Mouse (Mus musculus): ENCODE data around the gene Pim2.
A peak's percentile ranks its signal among the peaks of the same experiment; 100 is the strongest.

The Pim2 gene

GRCm38 (mm10) chrX:7878007-7878419 is at the start of gene Pim2:
Gene Pim2, plus strand, starts transcription at chrX:7878262.
- peak; percentile 64 to 74 for DNase-seq (ENCODE audit: low spot score in 2 of 2)

GRCm38 (mm10) chrX:7837146-7837545 is 40.9 kb upstream of the Pim2 start:
- no peak for DNase-seq (ENCODE audit: low spot score in 2 of 2)

GRCm38 (mm10) chrX:7840842-7841162 is 37.3 kb upstream of the Pim2 start:
- DNase-seq (ENCODE audit: low spot score in 2 of 2), result no peak

- DNase-seq (ENCODE audit: low spot score in 2 of 2), result peak; percentile 88 to 89
Observed at GRCm38 (mm10) chrX:7841163-7842162, 36.6 kb upstream of the Pim2 start, which contains the start of gene Otud5. Gene Otud5, plus strand, starts transcription at chrX:7841364.

- DNase-seq (ENCODE audit: low spot score in 2 of 2), result peak; percentile 15 to 32
Observed at GRCm38 (mm10) chrX:7842318-7842717, 35.7 kb upstream of the Pim2 start.

- DNase-seq (ENCODE audit: low spot score in 2 of 2), result no peak
Observed at GRCm38 (mm10) chrX:7847845-7848244, 30.2 kb upstream of the Pim2 start.

GRCm38 (mm10) chrX:7854578-7854977 is 23.5 kb upstream of the Pim2 start:
- DNase-seq (ENCODE audit: low spot score in 2 of 2), result peak; percentile 25 to 38

GRCm38 (mm10) chrX:7859191-7859753 is 18.8 kb upstream of the Pim2 start:
- no peak for DNase-seq (ENCODE audit: low spot score in 2 of 2)

- DNase-seq (ENCODE audit: low spot score in 2 of 2), result no peak
Observed at GRCm38 (mm10) chrX:7863181-7863580, 14.9 kb upstream of the Pim2 start.

GRCm38 (mm10) chrX:7864551-7864950 is 13.5 kb upstream of the Pim2 start:
- no peak for DNase-seq (ENCODE audit: low spot score in 2 of 2)

GRCm38 (mm10) chrX:7865343-7865742 is 12.7 kb upstream of the Pim2 start:
- DNase-seq (ENCODE audit: low spot score in 2 of 2), result no peak

- DNase-seq (ENCODE audit: low spot score in 2 of 2), result no peak
Observed at GRCm38 (mm10) chrX:7865786-7866185, 12.3 kb upstream of the Pim2 start.

- DNase-seq (ENCODE audit: low spot score in 2 of 2), result no peak
Observed at GRCm38 (mm10) chrX:7867141-7867540, 10.9 kb upstream of the Pim2 start.

- DNase-seq (ENCODE audit: low spot score in 2 of 2), result no peak
Observed at GRCm38 (mm10) chrX:7868506-7868905, 9.6 kb upstream of the Pim2 start.

GRCm38 (mm10) chrX:7869826-7870225 is 8.2 kb upstream of the Pim2 start:
- no peak for DNase-seq (ENCODE audit: low spot score in 2 of 2)

GRCm38 (mm10) chrX:7878495-7878894 is 433 bp downstream of the Pim2 start:
- no peak for DNase-seq (ENCODE audit: low spot score in 2 of 2)

- peak; percentile 18 to 50 for DNase-seq (ENCODE audit: low spot score in 2 of 2)
Observed at GRCm38 (mm10) chrX:7879819-7880218, 1.8 kb downstream of the Pim2 start.

- DNase-seq (ENCODE audit: low spot score in 2 of 2), result peak; percentile 30 to 53
Observed at GRCm38 (mm10) chrX:7883841-7884567, 5.9 kb downstream of the Pim2 start, which contains the start of gene Slc35a2. Gene Slc35a2, plus strand, starts transcription at chrX:7884028.

GRCm38 (mm10) chrX:7898211-7898610 is 20.1 kb downstream of the Pim2 start:
- DNase-seq (ENCODE audit: low spot score in 2 of 2), result no peak

GRCm38 (mm10) chrX:7898880-7899874 is 21.1 kb downstream of the Pim2 start, which contains the start of the genes Pqbp1 and Timm17b:
Gene Pqbp1, minus strand, starts transcription at chrX:7899269.
Gene Timm17b, plus strand, starts transcription at chrX:7899357.
- peak; percentile 70 to 74 for DNase-seq (ENCODE audit: low spot score in 2 of 2)

- DNase-seq (ENCODE audit: low spot score in 2 of 2), result no peak
Observed at GRCm38 (mm10) chrX:7904441-7904840, 26.4 kb downstream of the Pim2 start.

All from spleen, postnatal 14 days (tissue).